Mouse (Mus musculus): ENCODE results near the gene Cfap44. TPM values are rescaled to one million over a fixed set of nuclear protein-coding genes. Genes with fewer than 3 reads are reported as not detected.

Gene Cfap44
- polyA plus RNA-seq (2012; rRNA removed), result 2.9 and 3.1 TPM in 2 replicates

GRCm38 (mm10) chr16:44394577-44395243 is at the start of gene Cfap44:
Gene Cfap44, plus strand, starts transcription at chr16:44394796.

GRCm38 (mm10) chr16:44347071-44347901 is 47.3 kb upstream of the Cfap44 start, which contains the start of gene Spice1:
Gene Spice1, plus strand, starts transcription at chr16:44347121.

Other genes with a start within 250 kb of the Cfap44 start
- 2.3 and 2.7 TPM in 2 replicates for gene Usf3, start 221.6 kb upstream of the Cfap44 start, polyA plus RNA-seq (2012; rRNA removed)
- gene Sidt1, start 61.6 kb upstream of the Cfap44 start, polyA plus RNA-seq (2012; rRNA removed), result 0.05 and 0.06 TPM in 2 replicates
- gene Spice1, start 47.7 kb upstream of the Cfap44 start, polyA plus RNA-seq (2012; rRNA removed), result 6.1 and 6.3 TPM in 2 replicates
- 0.30 and 0.41 TPM in 2 replicates for gene Boc, start 164.1 kb downstream of the Cfap44 start, polyA plus RNA-seq (2012; rRNA removed)

All from liver, embryonic 18 days (tissue).